25 mouse cellular contexts compared by ENCODE assay signal in genomic region chr13:85036830-85037229, GRCm38 (mm10).
"Had no signal": no experiment of that assay in that cellular context is flagged by ENCODE, and none has a peak within 500 bp of the region (broad histone marks: within the 10 kb centered on the region; RNA-seq: fewer than 3 reads in every experiment).

No protein-coding gene starts in this region.

- DNase-seq: gastrocnemius, adult 2 months; gastrocnemius, postnatal 10 days; gastrocnemius, postnatal 25 days; heart, adult 18-20 months; heart, postnatal 10 days; heart, postnatal 4 days; kidney, adult 18-20 months; kidney, adult 8-10 months; kidney, postnatal 10 days; kidney, postnatal 25 days; layer of hippocampus, adult 9-11 months; layer of hippocampus, postnatal 36 days; left cerebral cortex, postnatal 4 days had no signal

- H3K27me3 ChIP-seq: heart, embryonic 12.5 days; hindbrain, embryonic 12.5 days; intestine, embryonic 15.5 days; limb, embryonic 13.5 days; limb, embryonic 15.5 days; liver, embryonic 12.5 days had no signal

- H3K9ac ChIP-seq: heart, embryonic 12.5 days; hindbrain, embryonic 12.5 days; hindbrain, embryonic 14.5 days; intestine, embryonic 15.5 days; limb, embryonic 13.5 days; limb, embryonic 15.5 days; liver, embryonic 12.5 days had no signal

- H3K4me1 ChIP-seq: heart, embryonic 10.5 days; heart, embryonic 12.5 days; hindbrain, embryonic 10.5 days; hindbrain, embryonic 12.5 days; intestine, embryonic 15.5 days; limb, embryonic 13.5 days; limb, embryonic 15.5 days; liver, embryonic 12.5 days had no signal

- H3K27ac ChIP-seq: gastrocnemius, adult 2 months; heart, embryonic 10.5 days; hindbrain, embryonic 10.5 days; hindbrain, embryonic 12.5 days; hindbrain, embryonic 14.5 days; intestine, embryonic 15.5 days; limb, embryonic 13.5 days; limb, embryonic 15.5 days; liver, embryonic 12.5 days had no signal

- ATAC-seq: hindbrain, embryonic 16.5 days; inflammation-experienced regulatory T-cells, adult 6 months; intestine, embryonic 15.5 days; intestine, postnatal 0 days; liver, embryonic 12.5 days had no signal

- H3K4me3 ChIP-seq: gastrocnemius, adult 2 months; heart, embryonic 10.5 days; heart, embryonic 12.5 days; hindbrain, embryonic 10.5 days; hindbrain, embryonic 12.5 days; intestine, embryonic 15.5 days; limb, embryonic 13.5 days; limb, embryonic 15.5 days; liver, embryonic 12.5 days had no signal

- H3K4me2 ChIP-seq: heart, embryonic 12.5 days; hindbrain, embryonic 12.5 days; hindbrain, embryonic 14.5 days; intestine, embryonic 15.5 days; limb, embryonic 13.5 days; limb, embryonic 15.5 days; liver, embryonic 12.5 days had no signal

- H3K36me3 ChIP-seq: heart, embryonic 10.5 days; heart, embryonic 12.5 days; hindbrain, embryonic 10.5 days; hindbrain, embryonic 12.5 days; intestine, embryonic 15.5 days; limb, embryonic 13.5 days; limb, embryonic 15.5 days; liver, embryonic 12.5 days had no signal

- H3K9me3 ChIP-seq: intestine, embryonic 15.5 days; limb, embryonic 13.5 days; limb, embryonic 15.5 days had no signal
